Mouse (Mus musculus) neural tube, embryonic 11.5 days (tissue): ENCODE measurements at regions not wholly inside any gene's neighbourhood (a gene's known extent, or its start where the extent isn't known, plus 50 kb on each side); places are given as distances from the start of the nearest gene placed in this dataset.

Experiments
- ATAC-seq: fragments of 200-750 bp; cut with Nextera tagmentation; 2 replicates; pipeline ENCODE4 v1.8.0; 2017; ENCODE audit warnings: moderate number of reproducible peaks, mild to moderate bottlenecking, moderate TSS enrichment, moderate library complexity; ENCODE audit not compliant: insufficient read depth, low FRiP score, low TSS enrichment
- DNase-seq: peaks from one replicate; pipeline ENCODE4 v3.0.0-alpha.2; 2015; ENCODE audit warnings: low spot score
- H3K27ac ChIP-seq: fragments of 300-500 bp; sonication (generic); 2 replicates; pipeline ENCODE4 v1.5.1; 2014; ENCODE audit warnings: low read depth, mild to moderate bottlenecking, low read length
- H3K27me3 ChIP-seq: fragments of 300-500 bp; sonication (generic); 2 replicates; pipeline ENCODE4 v1.6.1; 2014; ENCODE audit warnings: mild to moderate bottlenecking, low read length, mixed read lengths; ENCODE audit not compliant: control insufficient read depth, insufficient read depth
- H3K36me3 ChIP-seq: fragments of 300-500 bp; sonication (generic); 2 replicates; pipeline ENCODE4 v1.6.1; 2014; ENCODE audit warnings: mild to moderate bottlenecking, low read length, moderate library complexity, mixed read lengths; ENCODE audit not compliant: control insufficient read depth, insufficient read depth
- H3K4me1 ChIP-seq: fragments of 300-500 bp; sonication (generic); 2 replicates; pipeline ENCODE4 v1.6.1; 2014; ENCODE audit warnings: low read length, mixed read lengths; ENCODE audit not compliant: control insufficient read depth, insufficient read depth
- H3K4me2 ChIP-seq: fragments of 300-500 bp; sonication (generic); 2 replicates; pipeline ENCODE4 v1.6.1; 2014; ENCODE audit warnings: low read depth, mild to moderate bottlenecking, moderate library complexity
- H3K4me3 ChIP-seq: fragments of 300-500 bp; sonication (generic); 2 replicates; pipeline ENCODE4 v1.5.1; 2014; ENCODE audit warnings: low read depth, low read length
- H3K9ac ChIP-seq: fragments of 300-500 bp; sonication (generic); 2 replicates; pipeline ENCODE4 v1.6.1; 2014; ENCODE audit warnings: mild to moderate bottlenecking, low read length
- H3K9me3 ChIP-seq: fragments of 300-500 bp; sonication (generic); 2 replicates; pipeline ENCODE4 v1.6.1; 2016; ENCODE audit warnings: low read length; ENCODE audit not compliant: control insufficient read depth
- WGBS: fragments of 180-500 bp; shearing (Covaris S2); extraction: QIAGEN DNeasy Blood & Tissue Kit; methylation state at CpG from one replicate; pipeline ENCODE4 v1.1.7; 2014; 5-methylcytosine and 5-hydroxymethylcytosine counted together

- Histone ChIP-seq H3K9ac (no peak overlapping the region), H3K4me3 (no peak overlapping the region), H3K36me3 (no peaks in the 10 kb centered on the region), H3K27me3 (no peaks in the 10 kb centered on the region), H3K4me1 (no peaks in the 10 kb centered on the region), H3K4me2 (no peak overlapping the region), H3K27ac (no peak overlapping the region), H3K9me3 (peaks cover 3% of the 10 kb centered on the region; the same call in 1 of the 2 replicates)
- DNase-seq (no peak), ATAC-seq (no peak)
- WGBS, result 78% methylated on average over 4 of the region's 4 CpGs
Observed at GRCm38 (mm10) chr12:110066361-110066885, 212.4 kb upstream of the Dio3 start.

GRCm38 (mm10) chr12:110070506-110070905 is 208.4 kb upstream of the Dio3 start:
- Histone ChIP-seq H3K27me3 (no peaks in the 10 kb centered on the region), H3K9me3 (peaks cover 3% of the 10 kb centered on the region; the same call in 1 of the 2 replicates), H3K9ac (no peak overlapping the region), H3K36me3 (no peaks in the 10 kb centered on the region), H3K4me3 (no peak overlapping the region), H3K4me1 (no peaks in the 10 kb centered on the region), H3K27ac (no peak overlapping the region), H3K4me2 (no peak overlapping the region)
- DNase-seq (no peak), ATAC-seq (no peak)
- 77% methylated on average over 6 of the region's 6 CpGs for WGBS

- Histone ChIP-seq H3K9ac (no peak overlapping the region), H3K4me1 (no peaks in the 10 kb centered on the region), H3K36me3 (no peaks in the 10 kb centered on the region), H3K9me3 (peaks cover 3% of the 10 kb centered on the region; the same call in 1 of the 2 replicates), H3K27ac (no peak overlapping the region), H3K27me3 (no peaks in the 10 kb centered on the region), H3K4me2 (no peak overlapping the region), H3K4me3 (no peak overlapping the region)
- 76% methylated on average over 4 of the region's 4 CpGs for WGBS
- no peak for ATAC-seq
- no peak for DNase-seq
Observed at GRCm38 (mm10) chr12:110071823-110072222, 207.0 kb upstream of the Dio3 start.

GRCm38 (mm10) chr12:110074921-110075320 is 203.9 kb upstream of the Dio3 start:
- no peak for DNase-seq
- H3K27ac ChIP-seq, result no peak overlapping the region
- H3K9me3 ChIP-seq, result no peaks in the 10 kb centered on the region
- no peak overlapping the region for H3K4me2 ChIP-seq
- H3K27me3 ChIP-seq, result no peaks in the 10 kb centered on the region
- H3K36me3 ChIP-seq, result no peaks in the 10 kb centered on the region
- WGBS, result 90% methylated on average over 8 of the region's 8 CpGs
- no peak overlapping the region for H3K4me3 ChIP-seq
- H3K4me1 ChIP-seq, result no peaks in the 10 kb centered on the region
- no peak overlapping the region for H3K9ac ChIP-seq
- ATAC-seq, result no peak

GRCm38 (mm10) chr12:110077211-110077884 is 201.5 kb upstream of the Dio3 start:
- WGBS, result 54% methylated on average over 6 of the region's 6 CpGs
- Histone ChIP-seq H3K4me2 (no peak overlapping the region), H3K4me3 (no peak overlapping the region), H3K9me3 (no peaks in the 10 kb centered on the region), H3K27me3 (no peaks in the 10 kb centered on the region), H3K9ac (no peak overlapping the region), H3K36me3 (no peaks in the 10 kb centered on the region), H3K27ac (no peak overlapping the region), H3K4me1 (no peaks in the 10 kb centered on the region)
- ATAC-seq (no peak), DNase-seq (no peak)

- WGBS, result 76% methylated on average over 13 of the region's 13 CpGs
- no peak overlapping the region for H3K4me2 ChIP-seq
- ATAC-seq, result no peak
Observed at GRCm38 (mm10) chr12:110078081-110078505, 200.8 kb upstream of the Dio3 start.

GRCm38 (mm10) chr12:110081831-110082615 is 196.8 kb upstream of the Dio3 start:
- Histone ChIP-seq H3K4me1 (peaks cover 3% of the 10 kb centered on the region; the same call in 1 of the 2 replicates), H3K9ac (no peak overlapping the region), H3K36me3 (no peaks in the 10 kb centered on the region), H3K4me2 (no peak overlapping the region), H3K4me3 (no peak overlapping the region), H3K27me3 (no peaks in the 10 kb centered on the region), H3K27ac (no peak overlapping the region), H3K9me3 (no peaks in the 10 kb centered on the region)
- ATAC-seq, result no peak
- 95% methylated on average over 3 of the region's 3 CpGs for WGBS
- DNase-seq, result no peak

More at GRCm38 (mm10) chr12:110078081-110078505, 200.8 kb upstream of the Dio3 start:
- H3K27me3 ChIP-seq, result no peaks in the 10 kb centered on the region
- H3K27ac ChIP-seq, result no peak overlapping the region
- H3K4me3 ChIP-seq, result no peak overlapping the region
- no peaks in the 10 kb centered on the region for H3K36me3 ChIP-seq
- no peak overlapping the region for H3K9ac ChIP-seq
- DNase-seq, result no peak
- H3K4me1 ChIP-seq, result peaks cover 3% of the 10 kb centered on the region; the same call in 1 of the 2 replicates
- H3K9me3 ChIP-seq, result no peaks in the 10 kb centered on the region

GRCm38 (mm10) chr12:110082921-110083320 is 195.9 kb upstream of the Dio3 start:
- no peak for ATAC-seq

More at GRCm38 (mm10) chr12:110082921-110083320, 195.9 kb upstream of the Dio3 start:
- H3K9ac ChIP-seq, result no peak overlapping the region
- H3K27ac ChIP-seq, result no peak overlapping the region
- WGBS, result 23% methylated on average over 13 of the region's 13 CpGs
- peaks cover 3% of the 10 kb centered on the region; the same call in 1 of the 2 replicates for H3K4me1 ChIP-seq
- H3K4me2 ChIP-seq, result no peak overlapping the region
- H3K36me3 ChIP-seq, result no peaks in the 10 kb centered on the region
- no peaks in the 10 kb centered on the region for H3K9me3 ChIP-seq
- H3K27me3 ChIP-seq, result no peaks in the 10 kb centered on the region
- no peak overlapping the region for H3K4me3 ChIP-seq
- no peak for DNase-seq
